Mouse (Mus musculus) macrophage (primary cell): ENCODE data around the gene Hexb. TPM values are rescaled to one million over a fixed set of nuclear protein-coding genes. Genes with fewer than 3 reads are reported as not detected.

Source experiments
- H3K27ac ChIP-seq: fragments of 350-480 bp; formaldehyde crosslinking; 2 replicates; pipeline ENCODE4 v1.9.0; 2021
- H3K36me3 ChIP-seq: fragments of 350-480 bp; formaldehyde crosslinking; 2 replicates; pipeline ENCODE4 v1.9.0; 2021; ENCODE audit errors: inconsistent target
- H3K4me3 ChIP-seq: fragments of 350-480 bp; formaldehyde crosslinking; 2 replicates; pipeline ENCODE4 v1.9.0; 2021; ENCODE audit errors: inconsistent target
- H3K79me2 ChIP-seq: fragments of 350-480 bp; formaldehyde crosslinking; 2 replicates; pipeline ENCODE4 v1.9.0; 2021; ENCODE audit errors: inconsistent target
- whole genome bisulfite sequencing: methylation state at CpG from one replicate; pipeline ENCODE4 v1.1.7; 2026; ENCODE audit warnings: inconsistent platforms; ENCODE audit not compliant: missing documents; 5-methylcytosine and 5-hydroxymethylcytosine counted together
- polyA plus RNA-seq: library from polyadenylated mRNA; stranded (reverse); fragments of 250-400 nt; gene quantifications from 3 replicates; pipeline ENCODE4 v1.2.4, GENCODE M21; 2018; ENCODE audit warnings: inconsistent platforms
- total RNA-seq, 78 experiments: library from RNA; depleted of rRNA; stranded (reverse); fragments of 250-400 nt; gene quantifications; 1 replicate in 9 of 78; 2 replicates in 24 of 78; 3 replicates in 43 of 78; 4 replicates in 2 of 78; pipeline ENCODE4 v1.2.4; 2018; ENCODE audit warnings: inconsistent platforms in 56 of 78

Gene Hexb
- 10 to 100 TPM in 16 of 26 experiments, 1 to 10 TPM in 10; 4.6 to 48.1 (median 14.8) TPM for total RNA-seq (2018; cell fraction: chromatin; rRNA removed)
- 100 to 1,000 TPM in 24 of 26 experiments, 10 to 100 TPM in 2; 93.2 to 216 (median 132) TPM for total RNA-seq (2018; cell fraction: cytosol; rRNA removed)
- 100 to 1,000 TPM in 20 of 26 experiments, 10 to 100 TPM in 6; 27.6 to 165 (median 120) TPM for total RNA-seq (2018; cell fraction: nucleus; rRNA removed)
- 132 to 213 TPM (median 194 TPM) in 3 replicates for polyA plus RNA-seq

- WGBS = under 1% methylated on average over 42 of the region's 45 CpGs
- Histone ChIP-seq H3K36me3 (no peaks in the 10 kb centered on the region), H3K27ac (peak within 1 kb of the TSS; percentile 65), H3K4me3 (peak within 1 kb of the TSS; percentile 69), H3K79me2 (peaks cover 48% of the 10 kb centered on the region)
Measured at GRCm38 (mm10) chr13:97197932-97198562, at the start of gene Hexb. Hexb (minus strand) TSS chr13:97198357.

GRCm38 (mm10) chr13:97247754-97248153, 49.6 kb upstream of the Hexb start:
- Histone ChIP-seq H3K79me2 (peaks cover 38% of the 10 kb centered on the region), H3K27ac (no peak overlapping the region), H3K4me3 (no peak overlapping the region), H3K36me3 (peaks cover 49% of the 10 kb centered on the region)
- WGBS = 93% methylated on average over 4 of the region's 4 CpGs

GRCm38 (mm10) chr13:97246217-97246616, 48.1 kb upstream of the Hexb start:
- no peak overlapping the region for H3K27ac ChIP-seq
- WGBS = 98% methylated on average over 16 of the region's 16 CpGs
- H3K4me3 ChIP-seq = no peak overlapping the region
- peaks cover 49% of the 10 kb centered on the region for H3K36me3 ChIP-seq
- H3K79me2 ChIP-seq = peaks cover 51% of the 10 kb centered on the region

GRCm38 (mm10) chr13:97245157-97245556, 47.0 kb upstream of the Hexb start:
- 92% methylated on average over 12 of the region's 12 CpGs for WGBS
- peaks cover 39% of the 10 kb centered on the region for H3K36me3 ChIP-seq
- no peak overlapping the region for H3K4me3 ChIP-seq
- H3K79me2 ChIP-seq = peaks cover 51% of the 10 kb centered on the region
- H3K27ac ChIP-seq = no peak overlapping the region

GRCm38 (mm10) chr13:97244712-97245105, 46.6 kb upstream of the Hexb start:
- Histone ChIP-seq H3K27ac (no peak overlapping the region), H3K79me2 (peaks cover 51% of the 10 kb centered on the region), H3K36me3 (peaks cover 34% of the 10 kb centered on the region), H3K4me3 (no peak overlapping the region)
- 98% methylated on average over 7 of the region's 11 CpGs for WGBS

GRCm38 (mm10) chr13:97243962-97244711, 46.0 kb upstream of the Hexb start:
- H3K4me3 ChIP-seq = no peak overlapping the region
- peaks cover 51% of the 10 kb centered on the region for H3K79me2 ChIP-seq
- WGBS = 84% methylated on average over 15 of the region's 15 CpGs
- H3K36me3 ChIP-seq = peaks cover 34% of the 10 kb centered on the region
- H3K27ac ChIP-seq = no peak overlapping the region

GRCm38 (mm10) chr13:97242716-97243115, 44.6 kb upstream of the Hexb start:
- Histone ChIP-seq H3K4me3 (no peak overlapping the region; the same call in 1 of the 2 replicates), H3K27ac (no peak overlapping the region), H3K79me2 (peaks cover 51% of the 10 kb centered on the region), H3K36me3 (peaks cover 27% of the 10 kb centered on the region)
- 64% methylated on average over 6 of the region's 6 CpGs for WGBS

GRCm38 (mm10) chr13:97241787-97242280, 43.7 kb upstream of the Hexb start:
- no peak overlapping the region for H3K27ac ChIP-seq

GRCm38 (mm10) chr13:97240965-97241786, 43.0 kb upstream of the Hexb start, which contains the start of gene Enc1:
Enc1 (plus strand) TSS chr13:97241105.
- WGBS = under 1% methylated on average over 72 of the region's 89 CpGs
- peaks cover 14% of the 10 kb centered on the region for H3K36me3 ChIP-seq
- peaks cover 47% of the 10 kb centered on the region for H3K79me2 ChIP-seq
- peak within 1 kb of the TSS; percentile 44 for H3K4me3 ChIP-seq
- peak within 1 kb of the TSS; percentile 83 for H3K27ac ChIP-seq

More at GRCm38 (mm10) chr13:97241787-97242280, 43.7 kb upstream of the Hexb start:
- Histone ChIP-seq H3K36me3 (peaks cover 20% of the 10 kb centered on the region), H3K79me2 (peaks cover 51% of the 10 kb centered on the region), H3K4me3 (peak overlapping the region; percentile 44)
- WGBS = 5% methylated on average over 19 of the region's 20 CpGs

GRCm38 (mm10) chr13:97240279-97240964, 42.3 kb upstream of the Hexb start:
- H3K79me2 ChIP-seq = peaks cover 39% of the 10 kb centered on the region
- under 1% methylated on average over 34 of the region's 36 CpGs for WGBS
- H3K4me3 ChIP-seq = peak overlapping the region; percentile 43
- H3K27ac ChIP-seq = peak overlapping the region; percentile 83
- H3K36me3 ChIP-seq = peaks cover 6% of the 10 kb centered on the region; the same call in 1 of the 2 replicates

GRCm38 (mm10) chr13:97239343-97240180, 41.4 kb upstream of the Hexb start:
- Histone ChIP-seq H3K27ac (no peak overlapping the region), H3K4me3 (no peak overlapping the region)
- 16% methylated on average over 23 of the region's 23 CpGs for WGBS

GRCm38 (mm10) chr13:97238181-97238981, 40.2 kb upstream of the Hexb start:
- Histone ChIP-seq H3K79me2 (peaks cover 19% of the 10 kb centered on the region), H3K27ac (no peak overlapping the region), H3K4me3 (no peak overlapping the region), H3K36me3 (no peaks in the 10 kb centered on the region)
- WGBS = 70% methylated on average over 16 of the region's 16 CpGs

More at GRCm38 (mm10) chr13:97239343-97240180, 41.4 kb upstream of the Hexb start:
- Histone ChIP-seq H3K79me2 (peaks cover 31% of the 10 kb centered on the region), H3K36me3 (no peaks in the 10 kb centered on the region)
